Mouse (Mus musculus): Measurements from ENCODE around the gene Olfr223.
A peak's percentile ranks its signal among the peaks of the same experiment; 100 is the strongest.
"Not testable (repeated sequence)": the region's sequence is repeated elsewhere in the genome, so short reads cannot be mapped to it uniquely, and the experiment has no call there.

The Olfr223 gene

GRCm38 (mm10) chr11:59593189-59593588, at the start of gene Olfr223:
TSS of gene Olfr223 (minus strand) at chr11:59593289.
- DNase-seq: no peak

DNA sequence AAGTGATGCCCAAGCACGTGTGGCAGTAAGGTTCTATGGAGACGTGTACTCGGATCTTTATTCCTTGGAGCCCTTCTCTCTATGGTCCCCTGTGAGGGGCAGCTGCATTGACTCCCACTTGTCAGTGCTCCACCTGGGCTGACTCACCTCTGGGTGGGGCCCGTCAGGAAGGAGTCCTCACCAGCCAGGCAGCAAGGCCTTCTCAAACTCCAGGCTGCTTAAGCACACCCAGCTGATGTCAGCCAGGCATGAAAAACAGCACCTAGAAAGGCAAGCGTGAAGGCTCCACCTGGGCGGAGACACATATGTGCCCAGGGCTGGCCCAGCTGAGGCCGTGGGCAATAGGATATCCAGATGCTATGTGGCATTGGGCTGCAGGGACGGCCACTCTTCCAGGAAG, 49.3 kb upstream of the Olfr223 start:
- DNase-seq: no peak

GRCm38 (mm10) chr11:59641227-59641626, 48.1 kb upstream of the Olfr223 start:
- DNase-seq: no peak

DNA sequence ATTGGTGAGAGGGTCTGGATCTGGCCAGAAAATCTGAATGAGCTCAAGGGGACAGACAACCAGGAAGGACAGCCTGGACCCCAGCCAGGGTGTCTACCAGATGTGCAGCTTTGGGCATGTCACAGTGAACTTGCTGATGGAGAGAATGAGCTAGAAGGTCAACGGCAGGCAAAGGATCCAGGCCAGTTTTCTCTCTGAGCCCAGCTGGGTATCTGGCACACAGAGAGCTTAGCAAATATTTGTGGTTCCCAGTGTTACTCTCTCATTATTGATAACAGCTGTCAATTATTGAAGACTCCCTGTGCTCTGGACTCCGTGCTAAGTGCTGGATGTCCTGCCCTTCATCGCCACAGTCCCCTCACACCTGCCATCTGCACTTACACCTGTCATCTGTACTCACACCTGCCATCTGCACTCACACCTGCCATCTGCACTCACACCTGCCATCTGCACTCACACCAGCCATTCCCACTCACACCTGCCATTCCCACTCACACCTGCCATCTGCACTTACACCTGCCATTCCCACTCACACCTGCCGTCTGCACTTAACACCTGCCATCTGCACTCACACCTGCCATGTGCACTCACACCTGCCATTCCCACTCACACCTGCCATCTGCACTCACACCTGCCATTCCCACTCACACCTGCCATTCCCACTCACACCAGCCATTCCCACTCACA, 47.0 kb upstream of the Olfr223 start:
- DNase-seq: no peak

DNA sequence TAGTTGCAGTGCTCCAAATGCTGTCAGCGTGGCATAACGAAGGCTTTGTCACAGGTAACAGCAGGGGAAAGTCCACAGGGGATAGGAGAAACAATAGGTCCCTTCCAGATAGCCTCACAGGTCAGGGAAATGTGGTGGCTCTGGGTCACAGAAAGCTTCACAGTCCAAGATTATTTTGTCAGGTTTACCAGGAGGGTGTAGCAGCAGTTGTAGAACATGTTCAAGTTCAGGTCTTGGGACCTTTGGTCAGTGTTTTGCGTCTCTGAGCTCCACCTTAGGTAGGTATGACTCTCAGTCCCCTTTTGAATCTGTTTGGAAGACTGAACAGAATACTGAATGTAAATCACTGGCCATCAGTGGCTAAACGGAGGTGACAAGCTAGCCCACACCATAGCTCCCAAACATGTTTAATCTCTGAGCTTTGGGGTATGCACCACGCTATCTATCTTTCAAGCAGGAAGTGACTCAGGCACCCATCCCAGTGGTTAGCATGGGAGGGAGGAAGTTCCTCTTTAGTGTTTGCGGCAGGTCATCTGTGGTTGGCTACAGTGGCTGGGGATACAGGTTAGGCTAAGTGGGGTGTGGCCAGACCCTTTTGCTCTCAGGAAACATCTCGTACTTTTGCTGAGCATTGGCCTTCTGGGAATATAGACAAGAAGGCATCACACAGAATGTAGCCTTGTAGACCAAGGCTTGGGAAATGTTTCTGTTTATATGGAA, 43.8 kb upstream of the Olfr223 start:
- DNase-seq: no peak

- peak in 1 of 2 experiments; percentile 15 for DNase-seq
These were observed 43.0 kb upstream of the Olfr223 start for GRCm38 (mm10) chr11:59635821-59636694.

DNA sequence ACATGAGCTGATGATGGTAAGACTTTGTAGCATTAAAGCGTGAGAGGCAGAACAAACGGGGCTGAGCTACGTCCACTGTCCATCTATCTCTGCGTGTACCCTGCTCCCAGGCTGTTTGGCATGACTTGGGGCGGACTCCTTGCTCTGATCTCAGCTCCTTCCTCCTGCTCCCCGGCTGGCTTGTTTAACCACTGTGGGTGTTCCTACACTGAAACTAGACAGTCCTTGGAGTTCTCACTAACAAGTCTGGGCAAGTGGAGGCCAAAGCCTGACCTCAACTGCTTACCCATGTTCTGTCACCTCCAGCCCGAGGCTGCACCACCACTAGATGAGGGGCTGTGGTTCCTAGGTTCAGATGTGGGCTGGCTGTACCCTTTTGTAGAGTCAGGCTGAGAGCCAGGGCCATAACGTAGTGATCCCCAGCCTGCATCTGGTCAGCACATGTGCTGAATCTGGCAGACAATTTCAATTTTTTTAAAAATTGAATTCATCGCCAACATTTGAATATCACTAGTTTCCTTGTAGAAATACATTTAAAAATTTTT, 42.2 kb upstream of the Olfr223 start:
- DNase-seq: no peak

DNA sequence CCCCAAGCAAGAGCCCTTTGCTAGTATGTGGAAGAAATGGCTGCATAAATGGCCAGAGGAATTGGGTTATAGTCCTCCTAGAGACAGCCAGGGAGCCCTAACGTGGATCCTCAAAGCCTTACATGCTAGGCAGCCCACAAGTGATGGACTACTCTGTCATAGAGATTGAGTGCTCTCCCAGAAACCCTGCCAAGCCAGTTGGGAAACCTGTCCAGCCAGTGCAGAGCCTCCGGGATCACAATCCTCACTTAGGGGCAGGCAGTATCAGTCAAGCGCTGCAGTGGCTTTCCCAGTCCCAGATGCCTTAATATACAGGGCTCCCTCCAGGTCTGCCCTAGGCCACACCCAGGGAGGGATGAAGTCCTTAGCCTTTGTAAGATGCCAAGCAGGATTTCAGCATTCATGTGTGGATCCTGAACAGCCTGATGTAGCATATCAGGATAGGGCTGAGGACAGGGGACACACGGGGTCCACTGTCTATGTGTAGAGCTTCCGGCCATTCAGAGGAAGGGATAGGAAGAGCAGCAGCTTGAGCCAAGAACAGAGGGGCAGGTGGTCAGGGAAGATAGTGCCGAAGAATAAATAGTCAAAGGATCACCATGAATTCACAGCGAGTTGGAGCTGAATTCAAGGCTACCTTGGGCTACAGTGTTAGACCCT, 41.0 kb upstream of the Olfr223 start:
- no peak for DNase-seq

DNA sequence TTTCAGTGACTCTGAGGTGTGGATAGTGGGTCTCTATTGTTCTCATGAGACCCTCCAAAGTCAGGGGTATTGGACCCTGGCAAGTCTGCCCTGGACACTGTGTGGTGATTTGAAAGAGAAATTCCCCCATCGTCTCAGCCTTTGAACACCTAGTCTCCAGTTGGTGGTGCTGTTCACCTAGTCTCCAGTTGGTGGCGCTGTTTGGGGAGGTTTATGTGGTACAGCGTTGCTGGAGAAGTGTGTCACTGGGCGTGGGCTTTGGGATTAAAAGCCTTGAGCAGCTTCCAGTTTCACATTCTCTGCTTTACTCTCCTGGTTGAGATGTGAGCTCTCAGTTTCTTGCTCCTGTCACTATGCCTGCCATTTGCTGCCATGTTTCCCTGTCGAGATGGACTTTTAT, 39.9 kb upstream of the Olfr223 start:
- peak; percentile 60 to 63 for DNase-seq

DNA sequence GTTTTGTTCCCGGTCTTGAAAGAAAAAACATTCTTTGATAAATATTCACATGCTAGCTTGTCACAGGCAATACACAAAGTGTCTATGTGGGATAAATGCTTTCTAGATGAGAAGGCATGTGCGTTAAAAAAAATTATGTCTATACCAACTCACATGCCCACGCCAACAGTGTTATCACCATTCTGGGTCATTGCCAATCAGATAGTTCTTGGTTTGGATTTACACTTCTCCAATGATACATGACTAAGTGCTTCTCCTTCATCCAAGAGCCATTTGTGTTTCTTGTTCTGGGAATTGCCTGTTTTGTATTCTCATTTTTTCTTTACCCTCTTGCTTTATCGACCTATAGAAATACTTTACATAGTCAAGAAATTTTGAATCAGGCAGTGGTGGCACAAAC, 38.9 kb upstream of the Olfr223 start:
- no peak for DNase-seq

- no peak for DNase-seq
These were observed 36.8 kb upstream of the Olfr223 start for GRCm38 (mm10) chr11:59629871-59630270.

GRCm38 (mm10) chr11:59628177-59628576, 35.1 kb upstream of the Olfr223 start:
- DNase-seq: no peak

DNA sequence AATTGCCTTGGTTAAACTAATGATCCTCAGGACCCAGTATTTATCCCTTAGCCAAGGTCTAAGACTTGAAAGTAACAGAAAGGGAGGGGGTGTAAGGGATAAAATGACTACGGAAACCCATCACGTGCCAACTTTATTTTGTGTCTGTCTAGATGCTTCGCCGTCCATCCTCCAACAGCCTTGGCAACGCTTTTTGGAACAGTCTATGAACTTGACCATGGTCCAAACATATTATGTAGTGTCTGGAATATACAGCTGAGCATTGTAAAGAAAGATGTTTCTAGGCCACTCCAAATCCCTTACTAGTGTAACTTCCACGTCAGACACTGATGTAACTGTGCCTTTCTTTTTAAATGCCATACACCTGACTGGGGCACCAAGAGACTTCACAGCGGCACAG, 33.1 kb upstream of the Olfr223 start:
- DNase-seq: no peak

DNA sequence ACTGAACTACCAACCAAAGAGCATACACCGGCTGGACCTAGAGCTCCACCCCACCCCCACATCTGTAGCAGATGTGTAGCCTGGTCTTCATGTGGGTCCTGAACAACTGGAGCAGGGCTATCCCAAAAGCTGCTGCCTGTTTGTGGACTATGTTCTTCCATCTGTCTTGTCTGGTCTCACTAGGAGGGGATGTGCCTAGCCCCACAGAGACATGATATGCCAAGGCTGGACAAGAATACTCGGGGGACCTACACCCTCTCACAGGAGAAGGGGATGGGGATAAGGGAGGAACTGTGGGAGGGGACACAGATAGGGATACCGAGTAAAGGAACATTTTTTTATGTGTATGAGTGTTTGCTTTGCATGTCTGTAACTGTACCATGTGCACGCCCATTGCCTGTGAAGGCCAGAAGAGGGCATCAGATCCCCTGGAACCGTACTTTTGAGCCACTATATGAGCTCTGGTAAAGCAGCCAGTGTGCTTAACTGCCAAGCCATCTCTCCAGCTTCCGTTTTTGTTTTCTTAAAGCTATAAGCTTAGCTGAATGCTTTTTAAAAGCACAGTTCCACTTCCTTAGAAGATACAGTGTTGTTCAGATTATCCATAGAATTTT, 31.0 kb upstream of the Olfr223 start:
- peak; percentile 71 to 74 for DNase-seq

DNA sequence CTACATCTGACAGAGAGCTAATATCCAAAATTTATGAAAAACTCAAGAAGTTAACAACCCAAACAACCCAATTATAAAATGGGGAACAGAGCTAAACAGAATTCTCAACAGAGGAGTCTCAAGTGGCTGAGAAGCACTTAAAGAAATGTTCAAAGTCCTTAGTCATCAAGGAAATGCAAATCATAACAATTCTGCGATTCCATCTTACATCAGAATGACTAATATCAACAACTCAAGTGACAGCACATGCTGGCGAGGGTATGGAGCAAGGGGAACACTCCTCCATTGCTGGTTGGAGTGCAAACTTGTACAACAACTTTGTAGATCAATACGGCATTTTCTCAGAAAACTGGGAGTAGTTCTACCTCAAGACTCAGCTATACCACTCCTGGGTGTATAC, 29.1 kb upstream of the Olfr223 start:
- no peak for DNase-seq

GRCm38 (mm10) chr11:59616986-59617385, 23.9 kb upstream of the Olfr223 start:
- DNase-seq: not testable (repeated sequence)

DNA sequence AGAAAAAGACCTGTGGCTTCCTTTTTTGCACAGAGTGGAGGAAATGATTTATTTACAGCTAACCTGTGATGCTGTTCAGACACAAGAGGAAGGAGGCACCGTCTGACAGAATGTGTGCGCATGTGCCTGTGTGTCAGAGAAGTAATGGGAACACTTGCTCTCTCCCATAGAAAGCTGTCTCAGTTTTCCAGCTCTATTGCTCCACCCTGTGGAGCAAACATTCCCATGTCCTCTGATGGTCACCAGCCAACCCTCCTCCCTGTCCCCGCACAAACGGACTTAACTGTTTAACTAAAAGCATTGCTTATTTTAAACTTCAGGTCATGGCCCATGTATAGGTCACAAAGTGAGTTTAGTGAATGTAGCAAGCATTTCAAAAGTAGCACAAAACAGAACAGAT, 21.0 kb upstream of the Olfr223 start:
- peak; percentile 42 to 52 for DNase-seq

DNA sequence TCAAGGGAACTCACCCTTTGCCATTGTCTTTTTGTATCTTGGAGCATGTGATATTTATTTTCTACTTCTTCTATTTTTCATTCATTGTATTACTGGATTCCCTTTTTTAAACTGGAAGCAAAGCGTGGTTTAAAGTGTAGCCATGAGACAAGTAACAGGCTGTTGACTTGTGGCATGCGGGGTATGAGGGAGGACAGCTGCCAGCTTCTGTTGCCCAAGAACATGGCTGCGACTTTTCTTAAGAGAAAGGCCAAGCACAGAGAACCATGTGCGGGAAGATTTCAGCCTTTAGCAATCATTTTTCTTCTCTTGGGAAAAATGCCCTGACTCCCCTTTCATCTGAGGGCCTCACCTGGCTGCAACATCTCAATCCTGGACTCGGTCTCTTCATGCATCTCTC, 18.6 kb upstream of the Olfr223 start:
- no peak for DNase-seq

- DNase-seq: no peak
These were observed 9.2 kb upstream of the Olfr223 start for GRCm38 (mm10) chr11:59602287-59602686.

- DNase-seq: no peak
These were observed 7.8 kb upstream of the Olfr223 start for GRCm38 (mm10) chr11:59600872-59601271.

DNA sequence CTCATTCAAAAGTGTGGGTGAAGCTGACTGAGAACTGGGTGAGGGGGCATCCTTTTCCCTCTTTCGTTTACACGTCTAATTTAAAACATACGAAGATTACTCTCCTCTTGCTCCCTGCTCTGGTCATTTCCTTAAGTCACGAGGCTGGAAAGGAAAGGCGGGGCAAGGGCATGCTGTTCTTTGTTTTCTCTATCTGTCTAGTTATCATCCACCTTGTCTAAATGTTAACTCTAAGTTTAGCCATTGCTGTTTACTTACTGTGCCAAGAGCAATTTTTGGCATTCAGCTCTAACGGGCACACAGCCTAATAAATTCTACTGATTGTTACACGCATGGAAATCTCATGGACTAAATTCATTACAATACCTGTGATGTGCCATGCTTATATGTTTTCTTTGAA, 6.1 kb upstream of the Olfr223 start:
- no peak for DNase-seq

DNA sequence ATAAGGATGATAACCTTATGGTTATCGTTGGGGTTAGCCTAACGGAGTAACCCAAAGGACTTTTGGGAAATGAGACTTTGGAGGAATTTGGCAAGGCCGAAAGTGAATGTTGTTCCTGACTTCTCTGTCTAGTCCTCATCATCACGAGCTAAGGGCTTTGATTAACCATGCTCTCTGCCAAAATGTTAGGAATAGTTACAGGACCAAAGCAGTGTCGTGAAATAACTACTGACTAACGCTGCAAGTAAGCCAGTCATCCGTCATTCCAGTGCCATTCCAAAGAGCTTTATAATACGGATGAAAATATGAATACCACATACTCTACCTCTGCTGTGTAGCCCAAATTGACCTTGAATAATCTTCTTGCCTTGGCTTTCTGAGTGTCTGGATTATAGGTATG, 3.9 kb upstream of the Olfr223 start:
- DNase-seq: no peak

All from cerebellum, adult 18-20 months (tissue).